Mouse (Mus musculus) kidney, postnatal 10 days (tissue): ENCODE measurements at regions not wholly inside any gene's neighbourhood (a gene's known extent, or its start where the extent isn't known, plus 50 kb on each side); places are given as distances from the start of the nearest gene placed in this dataset.

Source experiments
- DNase-seq: peaks from one replicate; pipeline ENCODE4 v3.0.0; 2021; ENCODE audit warnings: mixed read lengths

DNA sequence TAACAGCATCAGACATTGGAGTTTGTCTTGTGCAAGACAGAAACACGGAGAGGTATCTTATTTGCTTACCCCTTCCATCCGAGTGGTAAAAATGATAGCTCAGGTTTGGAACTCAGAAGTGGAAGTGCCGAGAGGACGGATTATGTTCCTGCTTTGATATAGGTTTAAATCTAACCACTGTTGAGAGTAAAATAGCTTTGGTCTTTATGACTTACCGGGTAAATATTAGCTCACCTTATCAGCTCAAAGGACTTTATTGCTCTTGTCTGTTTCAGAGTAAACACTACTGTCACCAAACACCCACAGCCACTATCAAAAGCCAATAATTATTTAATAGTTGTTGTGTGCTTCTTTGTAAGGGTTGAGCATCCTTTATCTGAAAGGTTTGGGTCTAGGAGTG, 98.6 kb downstream of the Fgf9 start:
- no peak for DNase-seq
